Mouse (Mus musculus) gastrocnemius, adult 8-10 months (tissue): ENCODE results near the gene Ipmk. TPM values are rescaled to one million over a fixed set of nuclear protein-coding genes. Genes with fewer than 3 reads are reported as not detected.
A peak's percentile ranks its signal among the peaks of the same experiment; 100 is the strongest.

Experiments
- DNase-seq, 2 experiments: peaks; one replicate each; pipeline ENCODE4 v3.0.0; 2022; ENCODE audit warnings: low spot score in 2 of 2
- total RNA-seq, 4 experiments: library from RNA; stranded (reverse); gene quantifications; 2 replicates each; pipeline ENCODE4 v1.2.4; 2022

Ipmk gene
- total RNA-seq: 10 to 100 TPM; 17.3 to 23.6 (median 18.5) TPM

GRCm38 (mm10) chr10:71347509-71347949, at the start of gene Ipmk:
Ipmk (plus strand) TSS chr10:71347763.
- peak; percentile 99 for DNase-seq

- DNase-seq: no peak
These were observed 47.4 kb upstream of the Ipmk start for GRCm38 (mm10) chr10:71300161-71300560.

- DNase-seq: peak in 1 of 2 experiments; percentile 19
These were observed 45.1 kb upstream of the Ipmk start for GRCm38 (mm10) chr10:71302490-71302889.

GRCm38 (mm10) chr10:71306190-71306589, 41.4 kb upstream of the Ipmk start:
- DNase-seq: no peak

GRCm38 (mm10) chr10:71306759-71307158, 40.8 kb upstream of the Ipmk start:
- DNase-seq: no peak

- no peak for DNase-seq
These were observed 39.4 kb upstream of the Ipmk start for GRCm38 (mm10) chr10:71308199-71308598.

- DNase-seq: no peak
These were observed 37.3 kb upstream of the Ipmk start for GRCm38 (mm10) chr10:71310288-71310687.

- DNase-seq: no peak
These were observed 33.0 kb upstream of the Ipmk start for GRCm38 (mm10) chr10:71314596-71314995.

- no peak for DNase-seq
These were observed 31.5 kb upstream of the Ipmk start for GRCm38 (mm10) chr10:71316056-71316455.

GRCm38 (mm10) chr10:71316497-71316896, 31.1 kb upstream of the Ipmk start:
- DNase-seq: no peak

GRCm38 (mm10) chr10:71323669-71324068, 23.9 kb upstream of the Ipmk start:
- no peak for DNase-seq

- no peak for DNase-seq
These were observed 21.4 kb upstream of the Ipmk start for GRCm38 (mm10) chr10:71326123-71326522.

- peak in 1 of 2 experiments; percentile 26 for DNase-seq
These were observed 20.8 kb upstream of the Ipmk start for GRCm38 (mm10) chr10:71326789-71327188.

- no peak for DNase-seq
These were observed 20.2 kb upstream of the Ipmk start for GRCm38 (mm10) chr10:71327386-71327785.

GRCm38 (mm10) chr10:71328382-71328781, 19.2 kb upstream of the Ipmk start:
- no peak for DNase-seq

GRCm38 (mm10) chr10:71328870-71329269, 18.7 kb upstream of the Ipmk start:
- DNase-seq: no peak

GRCm38 (mm10) chr10:71329295-71329694, 18.3 kb upstream of the Ipmk start:
- no peak for DNase-seq

GRCm38 (mm10) chr10:71330070-71330469, 17.5 kb upstream of the Ipmk start:
- DNase-seq: no peak

- DNase-seq: no peak
These were observed 15.7 kb upstream of the Ipmk start for GRCm38 (mm10) chr10:71331908-71332307.

- no peak for DNase-seq
These were observed 15.2 kb upstream of the Ipmk start for GRCm38 (mm10) chr10:71332376-71332775.

- no peak for DNase-seq
These were observed 14.7 kb upstream of the Ipmk start for GRCm38 (mm10) chr10:71332859-71333258.

- no peak for DNase-seq
These were observed 9.8 kb upstream of the Ipmk start for GRCm38 (mm10) chr10:71337733-71338132.

- DNase-seq: no peak
These were observed 9.2 kb upstream of the Ipmk start for GRCm38 (mm10) chr10:71338156-71338905.
